Mouse (Mus musculus): ENCODE data around the gene Stk38. TPM values are rescaled to one million over a fixed set of nuclear protein-coding genes. Genes with fewer than 3 reads are reported as not detected.
A peak's percentile ranks its signal among the peaks of the same experiment; 100 is the strongest.

Stk38 gene
- total and polyA plus RNA-seq, 3 experiments = 29.0 to 56.4 (median 56.0) TPM

- no peak for TF ChIP-seq ZKSCAN1 (IDR thresholded peaks at IDR 0.05; ENCODE audit: borderline replicate concordance, low read depth, low read length)
- TF ChIP-seq MYC (IDR thresholded peaks at IDR 0.05; ENCODE audit: low read depth, low read length) = no peak
- TF ChIP-seq ETS1 (conservative IDR thresholded peaks at IDR 0.05; ENCODE audit: low read depth, low read length) = no peak
- TF ChIP-seq BHLHE40 (IDR thresholded peaks at IDR 0.05; ENCODE audit: low read depth, low read length) = no peak
- TF ChIP-seq MAFK (IDR thresholded peaks at IDR 0.05; ENCODE audit: insufficient replicate concordance, low read length) = no peak
- TF ChIP-seq RCOR1 (conservative IDR thresholded peaks at IDR 0.05; ENCODE audit: low read depth, low read length) = no peak
- TF ChIP-seq JUN (IDR thresholded peaks at IDR 0.05; ENCODE audit: insufficient read depth, low read depth, low read length) = no peak
- TF ChIP-seq MAX (IDR thresholded peaks at IDR 0.05; ENCODE audit: low read length) = no peak
- TF ChIP-seq PAX5 (IDR thresholded peaks at IDR 0.05; ENCODE audit: low read length) = no peak
- TF ChIP-seq MAZ (IDR thresholded peaks at IDR 0.05; ENCODE audit: low read depth, low read length) = peak; percentile 87
Observed at GRCm38 (mm10) chr17:29048748-29049507, 41.1 kb upstream of the Stk38 start (continued).

- no peak for DNase-seq (ENCODE audit: extremely low read depth)
- H3K27ac ChIP-seq (ENCODE audit: insufficient read depth, low read depth) = no peak overlapping the region
- TF ChIP-seq CHD2 (IDR thresholded peaks at IDR 0.05; ENCODE audit: low read length) (0 out of 2 replicates have a peak, but pooled peaks have one; percentile 18), MAZ (IDR thresholded peaks at IDR 0.05; ENCODE audit: low read depth, low read length) (no peak), MYC (IDR thresholded peaks at IDR 0.05; ENCODE audit: low read depth, low read length) (no peak), ETS1 (conservative IDR thresholded peaks at IDR 0.05; ENCODE audit: low read depth, low read length) (no peak), MXI1 (IDR thresholded peaks at IDR 0.05; ENCODE audit: low read depth, low read length) (no peak), IRF4 (IDR thresholded peaks at IDR 0.05; ENCODE audit: low read depth, low read length) (no peak), SMC3 (IDR thresholded peaks at IDR 0.05; ENCODE audit: low read depth, low read length) (peak; percentile 20; the same call in 1 of the 2 replicates), ELF1 (IDR thresholded peaks at IDR 0.05; ENCODE audit: low read depth, low read length) (no peak), CTCF (conservative IDR thresholded peaks at IDR 0.05 in 1 of 2, IDR thresholded peaks at IDR 0.05 in 1 of 2; ENCODE audit: low read depth in 2 of 2, low read length in 2 of 2) (peak in 1 of 2 experiments; percentile 33; a peak in 2 of 4 replicates), POLR2AphosphoS2 (IDR thresholded peaks at IDR 0.05; ENCODE audit: low read depth, low read length) (peak; percentile 83; the same call in 1 of the 2 replicates), BHLHE40 (IDR thresholded peaks at IDR 0.05; ENCODE audit: low read depth, low read length) (no peak), TCF12 (IDR thresholded peaks at IDR 0.05; ENCODE audit: low read depth, low read length) (no peak), ZNF384 (IDR thresholded peaks at IDR 0.05; ENCODE audit: low read depth, low read length) (no peak)
- dilution Hi-C loops (cut with MboI; ENCODE audit: extremely low pct_ligation_motif_present, extremely low pct_unique_long_range_greater_than_20kb, low sequenced_read_pairs) (no loop called here), in situ Hi-C loops (cut with MboI; ENCODE audit: low pct_ligation_motif_present, low pct_unique_long_range_greater_than_20kb, low sequenced_read_pairs) (loop anchor here (5.0 kb wide), 3 partner anchors 44 to 199 kb away; partner anchors contain the start of gene Cdkn1a)
- no peaks in the 10 kb centered on the region for H3K27me3 ChIP-seq (replicated peaks)
- H3K36me3 ChIP-seq (replicated peaks in 1 of 2; ENCODE audit: control insufficient read depth in 1 of 2, insufficient read depth in 1 of 2, low read length in 1 of 2) = peaks cover 46 to 83% of the 10 kb centered on the region in 2 experiments
- H3K79me2 ChIP-seq (replicated peaks; ENCODE audit: control insufficient read depth, extremely low read depth, insufficient read depth, poor library complexity, severe bottlenecking) = peaks cover 6% of the 10 kb centered on the region; the same call in 1 of the 2 replicates
- H3K4me1 ChIP-seq (ENCODE audit: control insufficient read depth in 1 of 2, insufficient read depth in 2 of 2) = peaks cover 0 to 9% of the 10 kb centered on the region in 2 experiments; a peak in 2 of 4 replicates
- H3K9me3 ChIP-seq (replicated peaks; ENCODE audit: low read length) = no peaks in the 10 kb centered on the region
- H3K9ac ChIP-seq (ENCODE audit: insufficient read depth, low read depth) = no peak overlapping the region
- H3K4me3 ChIP-seq (replicated peaks in 1 of 3; ENCODE audit: low read depth in 2 of 3, low read length in 2 of 3, poor library complexity in 1 of 3) = no peak overlapping the region
- no peak overlapping the region for H3K4me2 ChIP-seq (ENCODE audit: insufficient read depth, low read depth, poor library complexity, severe bottlenecking)
Observed at GRCm38 (mm10) chr17:29047697-29048514, 40.1 kb upstream of the Stk38 start.

Data from CH12.LX (cell line).